ENCODE assay signal across 15 mouse cellular contexts in genomic region chr6:25013288-25013606, GRCm38 (mm10). TPM values are rescaled to one million over a fixed set of nuclear protein-coding genes. Genes with fewer than 3 reads are reported as not detected.
A peak's percentile ranks its signal among the peaks of the same experiment; 100 is the strongest.
DNase-seq lines count a peak whose midpoint lies in the region; ATAC-seq and TF ChIP-seq lines count a peak whose summit lies in the region.
"Had no signal": no experiment of that assay in that cellular context is flagged by ENCODE, and none has a peak within 500 bp of the region (broad histone marks: within the 10 kb centered on the region; RNA-seq: fewer than 3 reads in every experiment).

No protein-coding gene starts in this region.

- no peaks in the 10 kb centered on the region for H3K27me3 ChIP-seq in midbrain, embryonic 12.5 days
- H3K27me3 ChIP-seq in midbrain, embryonic 10.5 days (ENCODE audit: low read depth, poor library complexity, severe bottlenecking), result no peaks in the 10 kb centered on the region
- H3K27me3 ChIP-seq in cerebellum, adult 2 months (ENCODE audit: control insufficient read depth, insufficient read depth, low read length), result no peaks in the 10 kb centered on the region
- no peaks in the 10 kb centered on the region for H3K27me3 ChIP-seq in forebrain, embryonic 15.5 days
- H3K27me3 ChIP-seq: CH12.LX had no signal

- ATAC-seq in midbrain, embryonic 12.5 days (ENCODE audit: low FRiP score, low read depth), result peak; percentile 54; the same call in 1 of the 2 replicates
- peak; percentile 84 for ATAC-seq in forebrain, embryonic 15.5 days (replicated peaks)
- no peak for ATAC-seq in frontal cortex, adult (ENCODE audit: low TSS enrichment)
- ATAC-seq: intestine, postnatal 0 days had no signal

- H3K27ac ChIP-seq in midbrain, embryonic 12.5 days (replicated peaks), result no peak overlapping the region
- H3K27ac ChIP-seq in midbrain, embryonic 10.5 days (replicated peaks), result no peak overlapping the region
- no peak overlapping the region for H3K27ac ChIP-seq in cerebellum, adult 2 months (ENCODE audit: insufficient read depth, low read length)
- H3K27ac ChIP-seq in forebrain, embryonic 15.5 days (replicated peaks), result no peak overlapping the region

- H3K9me3 ChIP-seq in midbrain, embryonic 12.5 days, result no peaks in the 10 kb centered on the region
- H3K9me3 ChIP-seq in midbrain, embryonic 10.5 days (replicated peaks), result no peaks in the 10 kb centered on the region
- no peaks in the 10 kb centered on the region for H3K9me3 ChIP-seq in forebrain, embryonic 15.5 days

- TF ChIP-seq POLR2A in cerebellum, adult 2 months (IDR thresholded peaks at IDR 0.05; ENCODE audit: borderline replicate concordance, insufficient read depth, low read length), result no peak

- no peak for TF ChIP-seq CTCF in cerebellum, adult 2 months (IDR thresholded peaks at IDR 0.05; ENCODE audit: borderline replicate concordance, insufficient read depth, low read depth, low read length)

- H3K4me1 ChIP-seq in midbrain, embryonic 12.5 days, result no peaks in the 10 kb centered on the region
- no peaks in the 10 kb centered on the region for H3K4me1 ChIP-seq in midbrain, embryonic 10.5 days
- H3K4me1 ChIP-seq in cerebellum, adult 2 months (ENCODE audit: control insufficient read depth, insufficient read depth, low read length), result peaks cover 8% of the 10 kb centered on the region; the same call in 1 of the 2 replicates
- H3K4me1 ChIP-seq in forebrain, embryonic 15.5 days, result peaks cover 6% of the 10 kb centered on the region

- no peaks in the 10 kb centered on the region for H3K36me3 ChIP-seq in midbrain, embryonic 12.5 days
- no peaks in the 10 kb centered on the region for H3K36me3 ChIP-seq in midbrain, embryonic 10.5 days
- no peaks in the 10 kb centered on the region for H3K36me3 ChIP-seq in forebrain, embryonic 15.5 days

- WGBS in midbrain, embryonic 12.5 days, result 42% methylated on average over 3 of the region's 3 CpGs
- 66% methylated on average over 3 of the region's 3 CpGs for WGBS in midbrain, embryonic 10.5 days
- WGBS in cerebellum, adult 2 months, result 9% methylated on average over 3 of the region's 3 CpGs
- 15% methylated on average over 3 of the region's 3 CpGs for WGBS in forebrain, embryonic 15.5 days

- no peak overlapping the region for H3K9ac ChIP-seq in midbrain, embryonic 12.5 days (replicated peaks)
- H3K9ac ChIP-seq in forebrain, embryonic 15.5 days (replicated peaks), result no peak overlapping the region

- no peak overlapping the region for H3K4me3 ChIP-seq in midbrain, embryonic 12.5 days
- no peak overlapping the region for H3K4me3 ChIP-seq in midbrain, embryonic 10.5 days
- H3K4me3 ChIP-seq in cerebellum, adult 2 months (replicated peaks; ENCODE audit: insufficient read depth, low read depth, low read length), result no peak overlapping the region
- no peak overlapping the region for H3K4me3 ChIP-seq in forebrain, embryonic 15.5 days
- H3K4me3 ChIP-seq: erythroblast, embryonic 14.5 days had no signal

- no peak for DNase-seq in midbrain, embryonic 10.5 days (ENCODE audit: low spot score)
- DNase-seq in cerebellum, adult 2 months, result peak; percentile 58 to 86
- DNase-seq in retina, postnatal 1 day, result peak; percentile 93
- DNase-seq in frontal cortex, postnatal 14 days (ENCODE audit: low spot score in 2 of 2), result no peak
- DNase-seq: adrenal gland, postnatal 14 days; gastrocnemius, postnatal 14 days; layer of hippocampus, adult 9-11 months; lung, postnatal 4 days; thymus, postnatal 4 days had no signal

- H3K4me2 ChIP-seq in midbrain, embryonic 12.5 days (replicated peaks), result no peak overlapping the region
- H3K4me2 ChIP-seq in forebrain, embryonic 15.5 days (replicated peaks), result no peak overlapping the region

RNA-seq across cellular contexts. Expression of gene Tmem229a, which starts 57.1 kb away (rescaled TPM):
- 1.9 and 2.5 TPM in 2 replicates for polyA plus RNA-seq in midbrain, embryonic 12.5 days (2016; fragmentation: Nextera tagmentation; extraction: Ambion mirVana)
- 1.3 and 1.4 TPM in 2 replicates for polyA plus RNA-seq in midbrain, embryonic 10.5 days (2016; fragmentation: Nextera tagmentation; extraction: Ambion mirVana)
- polyA plus RNA-seq in cerebellum, adult 2 months (2012; rRNA removed), result 32.6 and 43.8 TPM in 2 replicates
- 1.9 and 2.0 TPM in 2 replicates for polyA plus RNA-seq in forebrain, embryonic 15.5 days (2015; fragmentation: Nextera tagmentation; extraction: Ambion mirVana)
- polyA plus RNA-seq: erythroblast, embryonic 14.5 days had no signal

Comparison
In these comparisons a context has a peak if more than half of its experiments do, and no peak if none do; other contexts are left out.
1. DNase-seq: peak in cerebellum, adult 2 months (2 of 2) and retina, postnatal 1 day (single experiment); none in midbrain, embryonic 10.5 days (single experiment) and frontal cortex, postnatal 14 days (0 of 2).